Comparison of ENCODE assay signal across 9 mouse cellular contexts in the genomic region with DNA sequence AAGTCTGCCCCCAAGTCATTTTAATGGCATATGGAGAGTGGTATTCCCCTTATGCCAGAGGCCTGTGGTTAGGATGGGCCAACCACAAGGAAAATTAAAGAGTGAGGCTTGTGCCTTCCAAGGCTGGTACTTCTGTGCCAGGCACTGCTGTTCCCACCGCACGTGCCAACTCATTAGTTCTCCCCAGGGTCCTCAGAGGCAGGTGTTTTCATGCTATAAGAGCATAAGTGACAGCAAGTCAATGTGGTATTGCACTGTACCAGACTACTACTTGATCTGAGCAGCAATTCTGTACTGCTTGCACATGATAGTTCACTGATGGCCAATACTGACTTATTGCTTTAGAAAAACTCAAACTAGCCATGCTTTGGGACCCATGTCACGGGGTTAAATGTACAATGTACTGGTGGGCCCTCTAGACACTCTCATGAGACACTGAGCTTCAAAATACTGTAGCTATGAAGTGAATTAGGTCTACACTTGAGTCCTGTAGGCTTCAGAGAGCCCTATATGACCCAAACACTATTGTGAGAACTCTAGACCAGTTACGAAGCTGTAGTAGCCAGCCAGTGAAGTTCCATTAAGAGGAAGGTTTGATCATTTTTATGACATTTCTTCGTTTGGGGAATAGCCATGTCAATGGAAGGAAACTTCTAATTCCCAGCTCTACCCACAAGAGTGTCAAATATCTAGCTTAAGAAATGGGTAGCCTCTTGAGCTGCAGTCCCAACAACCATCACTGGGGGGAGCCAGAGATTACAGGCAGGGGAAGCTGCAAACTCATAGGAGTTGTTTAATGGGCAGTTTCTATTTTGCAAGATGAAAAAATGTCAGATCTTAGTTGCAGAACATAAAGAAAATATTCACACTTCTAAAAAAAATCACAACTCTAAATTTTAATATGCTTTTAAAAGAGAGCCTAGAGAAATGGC. TPM values are rescaled to one million over a fixed set of nuclear protein-coding genes. Genes with fewer than 3 reads are reported as not detected.
A peak's percentile ranks its signal among the peaks of the same experiment; 100 is the strongest.
DNase-seq lines count a peak whose midpoint lies in the region; ATAC-seq lines count a peak whose summit lies in the region.
"Had no signal": no experiment of that assay in that cellular context is flagged by ENCODE, and none has a peak within 500 bp of the region (broad histone marks: within the 10 kb centered on the region; RNA-seq: fewer than 3 reads in every experiment).

No protein-coding gene starts in this region.

- no peak overlapping the region for H3K4me3 ChIP-seq in liver, embryonic 13.5 days (replicated peaks)
- H3K4me3 ChIP-seq: limb, embryonic 13.5 days had no signal

- H3K27ac ChIP-seq in liver, embryonic 13.5 days, result no peak overlapping the region
- H3K27ac ChIP-seq: limb, embryonic 13.5 days had no signal

- H3K36me3 ChIP-seq in liver, embryonic 13.5 days, result no peaks in the 10 kb centered on the region

- DNase-seq in A20 (ENCODE audit: low read depth, low spot score) (peak; percentile 64), MN1 (ENCODE audit: low spot score) (peak; percentile 75)
- peak; percentile 81 for DNase-seq in cerebellum, adult 9-10 months
- peak; percentile 90 to 91 for DNase-seq in frontal cortex, postnatal 25 days (ENCODE audit: low spot score in 2 of 2)
- DNase-seq in kidney, postnatal 10 days, result peak; percentile 91
- DNase-seq in liver, embryonic 13.5 days, result peak; percentile 53
- DNase-seq in right cerebral cortex, adult 18-20 months, result peak; percentile 77
- peak; percentile 53 for DNase-seq in urinary bladder, adult 2 months (ENCODE audit: low spot score)

- ATAC-seq in liver, embryonic 13.5 days (ENCODE audit: low read depth), result no peak

- WGBS in liver, embryonic 13.5 days (ENCODE audit: insufficient replicate concordance), result 72% methylated on average over 5 of the region's 5 CpGs

- no peak overlapping the region for H3K9ac ChIP-seq in liver, embryonic 13.5 days
- H3K9ac ChIP-seq: limb, embryonic 13.5 days had no signal

- peaks cover 7% of the 10 kb centered on the region for H3K4me1 ChIP-seq in liver, embryonic 13.5 days (replicated peaks)
- H3K4me1 ChIP-seq: limb, embryonic 13.5 days had no signal

- no peaks in the 10 kb centered on the region for H3K9me3 ChIP-seq in liver, embryonic 13.5 days (replicated peaks)
- H3K9me3 ChIP-seq: limb, embryonic 13.5 days had no signal

- no peaks in the 10 kb centered on the region for H3K27me3 ChIP-seq in liver, embryonic 13.5 days
- H3K27me3 ChIP-seq: limb, embryonic 13.5 days had no signal

- H3K4me2 ChIP-seq in liver, embryonic 13.5 days, result no peak overlapping the region
- H3K4me2 ChIP-seq: limb, embryonic 13.5 days had no signal

RNA-seq across cellular contexts. Expression of a gene that starts 10.9 kb away (rescaled TPM):
- polyA plus RNA-seq in liver, embryonic 13.5 days (2015; fragmentation: Nextera tagmentation; extraction: Ambion mirVana), result 6.1 and 8.0 TPM in 2 replicates
- 0.03 and 0.15 TPM in 2 replicates for polyA plus RNA-seq in urinary bladder, adult 2 months (2012; rRNA removed)
- polyA plus RNA-seq: limb, embryonic 13.5 days had no signal

RNA-seq across cellular contexts. Expression of a gene that starts 41.0 kb away (rescaled TPM):
- not detected in 2 replicates for polyA plus RNA-seq in liver, embryonic 13.5 days (2015; fragmentation: Nextera tagmentation; extraction: Ambion mirVana)
- polyA plus RNA-seq in urinary bladder, adult 2 months (2012; rRNA removed), result not detected in 2 replicates
- polyA plus RNA-seq: limb, embryonic 13.5 days had no signal
